Mouse (Mus musculus): ENCODE measurements around the gene Kcnd3.

DNA sequence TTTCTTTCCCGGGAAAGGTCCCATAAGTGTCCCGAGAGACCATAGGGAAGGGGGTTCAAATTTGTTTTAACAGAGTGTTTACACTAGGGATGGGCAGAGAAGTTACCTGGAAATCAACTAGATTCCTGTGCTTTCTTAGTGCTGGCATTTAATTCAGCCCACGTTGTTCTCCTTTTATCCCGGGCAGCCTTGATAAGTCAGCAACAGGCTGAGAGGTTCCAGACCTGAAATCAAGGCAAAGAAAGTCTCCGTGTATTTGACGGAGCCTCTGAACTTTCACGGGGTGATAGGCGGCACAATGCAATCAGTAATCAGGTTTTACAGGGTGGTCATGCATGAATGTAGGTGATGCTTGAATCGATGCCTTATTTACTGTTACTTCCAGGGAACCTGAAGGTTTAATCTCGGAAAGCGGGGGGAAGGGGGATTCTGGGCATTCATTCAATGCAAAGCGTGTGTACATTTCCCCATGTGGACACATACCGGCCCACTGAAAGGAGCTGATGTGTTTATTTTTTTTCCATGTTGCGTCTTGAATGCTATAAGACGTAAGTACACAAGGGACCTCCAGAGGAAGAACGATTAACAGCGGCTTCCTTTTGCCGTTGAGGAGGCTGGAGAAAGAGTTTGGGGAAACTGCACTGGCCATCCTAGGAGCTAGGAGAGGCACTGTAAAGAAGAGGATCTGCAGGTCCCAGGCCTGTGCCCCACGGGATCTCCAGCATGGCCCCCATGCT is 1.3 kb downstream of the Kcnd3 start:
- TF ChIP-seq CTCF (IDR thresholded peaks at IDR 0.05; ENCODE audit: low read depth, low read length) (no peak), POLR2A (IDR thresholded peaks at IDR 0.05; ENCODE audit: borderline replicate concordance, low read depth, low read length) (no peak)
